Mouse (Mus musculus) frontal cortex, postnatal 36 days (tissue): ENCODE data around the gene Degs1.
"Not testable (repeated sequence)": the region's sequence is repeated elsewhere in the genome, so short reads cannot be mapped to it uniquely, and the experiment has no call there.

Source experiments
- DNase-seq, 2 experiments: peaks; one replicate each; pipeline ENCODE4 v3.0.0; 2022; ENCODE audit warnings: low spot score in 2 of 2

Degs1 gene

GRCm38 (mm10) chr1:182282091-182283075 is at the start of gene Degs1:
Gene Degs1, minus strand, starts transcription at chr1:182282804.
- peak; percentile 94 to 95 for DNase-seq

- DNase-seq: no peak
These were observed 43.3 kb upstream of the Degs1 start for GRCm38 (mm10) chr1:182325919-182326318.

GRCm38 (mm10) chr1:182324552-182324951 is 41.9 kb upstream of the Degs1 start:
- no peak for DNase-seq

GRCm38 (mm10) chr1:182323139-182323538 is 40.5 kb upstream of the Degs1 start:
- no peak for DNase-seq

GRCm38 (mm10) chr1:182314201-182314600 is 31.6 kb upstream of the Degs1 start:
- DNase-seq: no peak

- DNase-seq: no peak
These were observed 30.6 kb upstream of the Degs1 start for GRCm38 (mm10) chr1:182313181-182313580.

- DNase-seq: no peak
These were observed 28.8 kb upstream of the Degs1 start for GRCm38 (mm10) chr1:182311376-182311775.

- no peak for DNase-seq
These were observed 27.7 kb upstream of the Degs1 start for GRCm38 (mm10) chr1:182310316-182310715.

GRCm38 (mm10) chr1:182309403-182309802 is 26.8 kb upstream of the Degs1 start:
- DNase-seq: no peak

- DNase-seq: no peak
These were observed 20.3 kb upstream of the Degs1 start for GRCm38 (mm10) chr1:182302916-182303315.

- peak; percentile 34 for DNase-seq
These were observed 19.7 kb upstream of the Degs1 start for GRCm38 (mm10) chr1:182302176-182302870.

- no peak for DNase-seq
These were observed 15.2 kb upstream of the Degs1 start for GRCm38 (mm10) chr1:182297821-182298220.

- no peak for DNase-seq
These were observed 14.6 kb upstream of the Degs1 start for GRCm38 (mm10) chr1:182297246-182297645.

GRCm38 (mm10) chr1:182296816-182297215 is 14.2 kb upstream of the Degs1 start:
- DNase-seq: no peak

- no peak for DNase-seq
These were observed 13.5 kb upstream of the Degs1 start for GRCm38 (mm10) chr1:182296141-182296540.

- no peak for DNase-seq
These were observed 9.7 kb upstream of the Degs1 start for GRCm38 (mm10) chr1:182292291-182292690.

- DNase-seq: not testable (repeated sequence)
These were observed 8.1 kb upstream of the Degs1 start for GRCm38 (mm10) chr1:182290741-182291140.

- DNase-seq: no peak
These were observed 7.2 kb upstream of the Degs1 start for GRCm38 (mm10) chr1:182289781-182290180.

GRCm38 (mm10) chr1:182288601-182289000 is 6.0 kb upstream of the Degs1 start:
- no peak for DNase-seq

GRCm38 (mm10) chr1:182287781-182288180 is 5.2 kb upstream of the Degs1 start:
- DNase-seq: no peak

GRCm38 (mm10) chr1:182284795-182285194 is 2.2 kb upstream of the Degs1 start:
- no peak for DNase-seq

- no peak for DNase-seq
These were observed 627 bp upstream of the Degs1 start for GRCm38 (mm10) chr1:182283231-182283630.

GRCm38 (mm10) chr1:182281251-182281711 is 1.3 kb downstream of the Degs1 start:
- peak in 1 of 2 experiments; percentile 11 for DNase-seq
